Mouse (Mus musculus): ENCODE data around the gene Mreg.
"Not testable (repeated sequence)": the region's sequence is repeated elsewhere in the genome, so short reads cannot be mapped to it uniquely, and the experiment has no call there.

The Mreg gene

DNA sequence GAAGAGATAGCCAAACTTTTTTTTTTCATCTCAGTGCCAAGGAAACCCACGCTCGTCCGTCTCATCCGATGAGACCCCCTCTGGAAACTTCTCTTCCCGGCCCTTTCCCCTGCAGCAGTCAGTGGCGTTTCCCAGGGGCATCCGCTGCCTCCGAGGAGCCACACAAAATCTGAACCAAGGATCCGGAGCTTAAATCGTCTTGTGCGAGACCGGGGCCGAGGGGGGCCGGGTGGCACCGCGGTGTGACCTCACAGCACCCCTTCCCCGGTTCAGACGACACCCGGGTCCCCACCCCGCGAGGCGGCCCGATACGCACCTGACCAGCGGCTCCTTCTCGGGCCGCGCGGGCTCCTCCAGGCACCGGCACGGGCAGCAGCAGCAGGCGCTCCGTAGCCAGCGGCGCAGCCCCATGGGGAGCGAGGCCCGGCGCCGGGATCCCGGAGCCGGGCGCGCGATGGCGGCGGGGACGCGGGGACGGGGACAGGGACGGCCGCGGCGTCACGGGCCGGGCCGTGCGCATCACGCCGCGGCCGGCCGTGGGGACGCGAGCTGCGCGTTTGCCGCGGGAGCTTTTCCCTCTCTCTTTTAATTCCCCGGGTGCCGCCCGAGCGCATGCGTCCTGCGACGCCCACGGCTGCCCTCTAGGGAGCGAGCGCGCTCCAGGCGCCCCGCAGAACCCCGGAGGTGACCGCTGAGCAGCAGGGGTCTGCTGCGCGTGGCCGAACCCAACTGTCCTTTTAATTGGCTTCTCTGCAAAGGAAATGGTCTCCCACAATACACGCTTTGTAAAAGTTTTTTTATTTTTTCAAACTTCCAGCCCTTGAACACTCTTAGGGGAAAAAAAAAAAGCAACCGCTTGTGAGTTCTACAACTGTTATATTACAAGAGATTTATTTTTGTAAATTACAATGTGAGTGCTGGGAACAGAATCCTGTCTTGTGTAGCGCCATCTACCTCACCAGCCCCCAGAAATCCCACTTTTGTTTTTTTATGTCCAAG, at the start of gene Mreg:
Mreg (minus strand) TSS at position 607 of the 999 bp plus-strand sequence.
- DNase-seq (ENCODE audit: low read depth, low spot score): peak; percentile 58

DNA sequence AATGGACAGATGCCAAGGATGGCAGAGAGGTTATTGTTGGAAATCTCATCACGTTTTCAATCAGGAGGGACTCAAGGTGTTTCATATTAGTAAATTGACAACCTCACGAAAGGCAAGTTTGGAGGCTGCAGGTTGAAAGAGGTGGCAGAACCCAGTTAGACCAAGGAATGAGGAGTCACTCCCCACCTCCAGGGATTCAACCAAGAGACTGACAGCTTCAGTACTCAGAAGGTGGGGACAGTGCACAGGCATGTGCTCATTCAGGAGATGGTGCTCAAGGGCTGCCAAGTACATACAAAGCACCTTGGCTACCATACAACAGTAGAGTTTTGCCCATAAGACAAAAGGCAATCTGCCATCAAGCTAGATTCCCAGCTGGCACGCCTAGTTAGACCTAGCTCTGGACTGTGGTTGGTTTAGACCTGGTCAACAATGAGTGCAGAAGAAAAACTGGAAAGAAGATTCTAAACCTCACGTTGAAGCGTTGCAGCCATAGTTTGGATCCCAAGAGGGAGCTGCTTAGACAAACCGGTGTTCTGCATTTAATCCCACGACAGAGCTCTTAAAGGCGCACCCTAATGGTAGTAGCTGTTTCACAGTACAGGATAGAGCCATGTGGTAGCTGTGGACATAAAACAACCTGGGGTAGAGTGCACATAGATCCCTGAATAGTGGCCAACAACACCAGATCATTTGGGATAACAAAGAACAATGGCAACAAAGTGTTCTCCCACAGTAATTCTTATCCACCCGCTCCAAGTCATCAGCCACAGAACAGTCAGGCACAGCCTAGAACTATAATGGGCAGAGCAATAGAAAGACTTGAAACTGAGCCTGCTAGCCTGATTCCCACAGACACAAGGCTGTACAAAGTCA, 44.5 kb upstream of the Mreg start:
- no peak for DNase-seq (ENCODE audit: low read depth, low spot score)

DNA sequence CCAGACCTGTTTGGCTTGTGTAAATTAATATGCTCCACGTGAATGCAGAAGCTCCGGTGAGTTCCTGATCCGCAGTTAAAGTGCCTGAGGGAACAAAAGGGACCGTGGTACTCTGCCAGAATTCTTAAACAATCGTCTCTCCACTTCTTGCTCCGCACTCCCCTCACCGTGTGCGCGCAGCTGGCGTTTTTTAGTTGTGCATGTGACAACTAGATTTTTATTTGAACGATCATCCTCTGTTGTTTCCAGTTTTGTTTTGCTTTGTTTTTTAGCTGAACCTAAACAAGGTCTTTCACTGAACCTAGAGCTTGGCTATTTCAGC, 43.7 kb upstream of the Mreg start:
- DNase-seq (ENCODE audit: low read depth, low spot score): no peak

DNA sequence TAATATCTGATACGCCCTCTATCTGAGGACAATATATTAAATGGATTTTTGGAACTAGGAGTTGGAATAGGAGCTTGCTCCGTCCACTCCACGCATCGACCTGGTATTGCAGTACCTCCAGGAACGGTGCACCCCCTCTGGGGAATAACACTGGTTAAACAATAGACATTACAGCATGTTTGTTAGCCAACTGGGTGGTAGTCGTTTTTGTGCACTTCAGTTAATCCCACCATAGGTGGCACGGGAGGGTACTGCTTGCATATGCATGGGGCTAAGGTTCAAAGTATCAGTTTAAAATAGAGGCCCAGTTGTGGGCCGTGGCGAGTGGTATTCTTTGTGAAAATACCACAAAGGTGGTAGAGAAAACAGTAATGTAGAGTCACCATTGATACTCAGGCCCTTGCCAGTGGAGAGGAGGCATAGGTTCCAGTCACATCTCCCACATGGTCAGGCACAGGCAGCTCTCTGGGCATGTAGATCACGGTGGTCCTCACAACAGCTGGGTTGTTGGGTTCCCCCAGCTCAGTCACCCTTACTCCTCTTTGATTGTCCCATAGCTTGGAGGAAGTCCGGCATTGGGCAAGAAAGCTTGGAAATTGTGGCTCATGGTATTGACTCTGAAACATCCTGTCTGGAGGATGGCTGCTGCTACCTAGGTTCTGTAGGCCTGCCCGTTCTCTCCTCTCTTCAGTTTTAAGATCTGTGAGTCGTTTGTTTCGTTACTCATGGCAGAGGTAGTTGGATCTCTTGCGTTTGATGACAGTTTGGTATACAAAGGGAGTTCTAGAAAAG, 43.2 kb upstream of the Mreg start:
- DNase-seq (ENCODE audit: low read depth, low spot score): peak; percentile 70

DNA sequence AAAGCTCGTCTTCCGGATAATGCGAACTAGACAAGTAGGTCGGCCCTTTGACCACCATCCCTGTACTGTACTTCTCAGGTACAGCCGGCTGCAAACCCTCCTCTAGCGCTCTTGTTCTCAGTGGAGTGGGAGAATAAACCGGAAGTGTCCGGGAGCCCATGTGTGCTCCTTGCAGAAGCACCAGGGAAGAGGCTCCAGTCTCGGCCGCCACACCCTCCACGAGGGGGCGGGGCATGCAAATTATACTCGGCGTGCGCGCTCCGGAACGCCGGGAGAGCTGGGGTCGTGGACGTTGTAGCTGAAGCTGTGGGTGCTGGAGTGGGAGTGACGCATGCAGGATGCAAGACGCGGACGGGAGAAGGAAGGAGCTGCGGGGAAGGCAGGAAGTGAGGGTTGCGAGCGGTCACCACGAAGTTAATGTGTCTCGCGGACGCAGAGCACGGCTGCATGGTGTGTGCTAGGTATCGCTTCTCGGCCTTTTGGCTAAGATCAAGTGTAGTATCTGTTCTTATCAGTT, 42.5 kb upstream of the Mreg start:
- DNase-seq (ENCODE audit: low read depth, low spot score): peak; percentile 91

DNA sequence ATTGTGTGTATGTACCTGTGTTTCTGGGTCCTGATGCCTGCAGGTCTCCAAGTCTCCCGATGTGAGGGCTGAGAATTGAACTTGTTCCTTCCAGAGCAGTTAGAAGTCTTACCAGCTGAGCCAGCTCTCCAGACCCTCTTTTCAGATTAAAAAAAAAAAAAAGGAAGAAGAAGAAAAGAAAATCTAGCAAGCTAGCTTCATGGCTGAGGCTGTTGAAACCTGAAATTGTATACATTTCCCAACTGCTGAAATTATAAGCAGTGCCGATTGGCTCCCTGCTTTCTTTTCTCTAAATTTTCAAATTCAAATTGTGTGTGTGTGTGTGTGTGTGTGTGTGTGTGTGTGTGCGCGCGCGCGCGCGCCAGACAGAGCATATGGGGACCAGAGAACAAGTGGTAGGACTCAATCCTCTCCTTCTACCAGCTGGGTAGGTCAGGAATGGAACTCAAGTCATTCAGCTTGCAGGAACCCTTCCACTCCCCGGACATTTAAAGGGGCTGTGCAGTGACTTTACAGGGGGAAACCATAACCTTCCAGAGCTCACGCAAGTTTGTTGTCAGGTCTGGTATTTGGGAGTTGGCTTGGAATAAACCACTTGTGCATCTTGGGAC, 41.9 kb upstream of the Mreg start:
- peak; percentile 35 for DNase-seq (ENCODE audit: low read depth, low spot score)

DNA sequence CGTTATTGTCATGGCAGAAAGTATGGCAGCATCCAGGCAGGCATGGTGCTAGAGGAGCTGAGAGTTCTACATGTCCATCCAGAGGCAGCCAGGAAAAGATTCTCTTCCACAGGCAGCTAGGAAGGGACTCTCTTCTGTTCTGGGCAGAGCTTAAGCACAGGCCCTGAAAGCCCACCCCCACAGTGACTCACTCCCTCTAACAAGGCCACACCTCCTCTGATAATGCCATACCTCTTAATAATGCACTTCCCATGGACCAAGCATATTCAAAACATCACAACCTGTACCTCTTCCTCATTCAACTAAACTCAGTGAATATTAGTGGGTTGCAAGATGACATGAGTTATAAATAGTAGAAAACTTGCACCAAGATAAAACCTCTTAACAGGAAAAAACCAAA, 39.7 kb upstream of the Mreg start:
- DNase-seq (ENCODE audit: low read depth, low spot score): no peak

DNA sequence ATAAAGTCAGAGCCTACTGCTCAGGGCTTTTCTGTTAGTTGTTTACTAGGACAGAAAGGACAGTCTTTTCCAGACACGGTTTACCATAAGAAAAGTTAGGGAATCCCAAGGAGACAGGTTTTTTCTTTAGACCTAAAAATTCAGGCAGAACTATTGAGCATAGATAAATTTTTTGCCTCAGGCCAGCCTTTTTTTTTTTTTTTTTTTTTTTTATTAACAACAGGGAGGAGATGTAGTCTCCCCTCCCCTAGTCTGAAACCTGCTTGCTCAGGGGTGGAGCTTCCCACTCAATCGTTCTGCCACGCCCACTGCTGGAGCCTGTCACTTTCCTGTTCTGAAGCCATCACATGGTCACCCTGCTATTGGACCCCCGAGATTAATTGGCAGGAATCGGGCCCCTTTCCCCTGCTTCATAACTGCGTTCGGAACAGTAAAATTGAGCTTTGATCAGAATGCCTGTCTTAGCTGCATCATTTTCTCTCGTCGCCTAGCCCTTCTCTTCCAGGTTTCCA, 36.2 kb upstream of the Mreg start:
- not testable (repeated sequence) for DNase-seq (ENCODE audit: low read depth, low spot score)

DNA sequence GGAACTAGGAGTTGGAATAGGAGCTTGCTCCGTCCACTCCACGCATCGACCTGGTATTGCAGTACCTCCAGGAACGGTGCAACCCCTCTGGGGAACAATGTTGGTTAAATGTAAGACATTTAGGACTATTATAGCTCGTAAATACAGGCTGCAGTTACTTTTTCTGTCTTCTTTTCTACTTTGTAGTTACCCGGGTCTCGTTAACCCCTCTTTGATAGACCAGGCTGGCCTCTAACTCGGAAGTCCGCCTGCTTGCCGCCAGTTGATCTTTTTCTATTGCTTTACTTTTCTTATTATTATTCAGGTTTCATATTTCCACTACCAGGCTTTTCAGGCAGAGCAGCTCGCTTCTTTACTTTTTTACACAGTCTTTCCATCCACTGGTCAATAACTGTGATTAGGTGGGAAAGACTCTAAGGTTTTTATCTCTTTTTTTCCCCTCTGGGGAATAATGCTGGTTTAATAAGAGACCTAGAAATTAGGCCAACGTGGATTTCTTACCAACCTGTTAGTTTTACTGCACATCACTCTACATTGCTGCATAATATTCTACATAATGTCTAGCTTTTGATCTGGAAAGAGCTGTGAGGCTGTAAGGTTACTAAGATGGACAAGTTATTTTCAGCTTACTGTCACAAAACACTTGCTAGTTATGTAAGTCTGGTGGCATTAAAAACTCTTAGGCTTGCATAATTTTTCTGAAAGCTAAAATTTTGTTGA, 32.4 kb upstream of the Mreg start:
- peak; percentile 70 for DNase-seq (ENCODE audit: low read depth, low spot score)

DNA sequence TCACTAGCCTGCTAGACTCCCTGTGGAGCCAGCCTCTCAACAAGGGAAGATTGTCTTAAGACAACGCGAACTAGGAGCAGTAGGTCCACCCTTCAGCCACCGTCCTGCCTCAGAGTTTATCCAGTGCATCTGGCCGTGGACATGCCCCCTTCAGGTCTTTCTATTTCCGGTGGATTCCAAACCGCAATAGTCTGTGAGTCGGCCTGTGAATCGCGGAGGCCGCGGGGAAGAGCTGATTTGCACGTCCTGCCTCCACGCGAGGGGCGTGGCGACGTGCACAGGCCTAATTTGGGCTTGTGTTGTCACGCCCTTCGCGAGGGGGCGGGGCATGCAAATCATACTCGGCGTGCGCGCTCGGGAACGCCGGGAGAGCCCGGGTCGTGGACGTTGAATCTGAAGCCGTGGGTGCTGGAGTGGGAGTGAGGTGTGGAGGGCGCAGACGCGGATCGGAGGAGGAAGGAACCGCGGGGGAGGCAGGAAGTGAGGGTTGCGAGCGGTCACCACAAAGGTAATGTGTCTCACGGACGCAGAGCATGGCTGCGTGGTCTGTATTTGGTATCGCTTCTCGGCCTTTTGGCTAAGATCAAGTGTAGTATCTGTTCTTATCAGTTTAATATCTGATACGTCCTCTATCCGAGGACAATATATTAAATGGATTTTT, 31.7 kb upstream of the Mreg start:
- peak; percentile 99 for DNase-seq (ENCODE audit: low read depth, low spot score)

DNA sequence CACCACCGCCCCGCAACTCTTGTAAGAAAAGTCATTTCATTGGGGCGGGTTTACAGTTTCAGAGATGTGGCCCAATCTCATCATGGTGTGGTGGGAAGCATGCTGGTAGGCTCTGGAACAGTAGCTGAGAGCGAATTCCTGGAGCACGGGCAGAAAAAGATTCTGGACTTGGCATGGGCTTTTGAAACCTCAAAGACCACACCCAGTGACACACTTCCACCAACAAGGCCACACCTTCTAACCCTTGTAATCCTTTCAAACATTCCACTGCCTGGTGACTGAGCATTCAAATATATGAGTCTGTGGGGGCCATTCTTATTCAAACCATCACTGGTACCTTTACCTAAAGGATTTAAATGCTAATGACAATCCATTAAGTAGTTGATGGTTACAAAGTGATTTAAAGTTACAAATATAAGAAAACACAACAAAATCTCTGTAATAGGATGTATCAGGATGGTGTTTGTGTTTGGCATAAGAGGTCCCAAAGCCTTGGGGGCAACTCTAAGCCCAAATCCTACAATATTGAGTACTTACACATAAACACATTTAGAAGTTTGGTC, 30.6 kb upstream of the Mreg start:
- DNase-seq (ENCODE audit: low read depth, low spot score): no peak

DNA sequence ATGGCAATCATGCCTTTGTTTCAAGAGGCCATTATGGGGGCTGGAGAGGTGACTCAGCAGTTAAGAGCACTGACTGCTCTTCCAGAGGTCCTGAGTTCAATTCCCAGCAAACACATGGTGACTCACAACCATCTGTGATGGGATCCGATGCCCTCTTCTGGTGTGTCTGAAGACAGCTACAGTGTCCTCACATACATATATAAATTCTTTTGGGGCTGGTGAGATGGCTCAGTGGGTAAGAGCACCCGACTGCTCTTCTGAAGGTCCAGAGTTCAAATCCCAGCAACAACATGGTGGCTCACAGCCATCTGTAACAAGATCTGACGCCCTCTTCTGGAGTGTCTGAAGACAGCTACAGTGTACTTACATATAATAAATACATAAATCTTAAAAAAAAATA, 27.0 kb upstream of the Mreg start:
- DNase-seq (ENCODE audit: low read depth, low spot score): not testable (repeated sequence)

DNA sequence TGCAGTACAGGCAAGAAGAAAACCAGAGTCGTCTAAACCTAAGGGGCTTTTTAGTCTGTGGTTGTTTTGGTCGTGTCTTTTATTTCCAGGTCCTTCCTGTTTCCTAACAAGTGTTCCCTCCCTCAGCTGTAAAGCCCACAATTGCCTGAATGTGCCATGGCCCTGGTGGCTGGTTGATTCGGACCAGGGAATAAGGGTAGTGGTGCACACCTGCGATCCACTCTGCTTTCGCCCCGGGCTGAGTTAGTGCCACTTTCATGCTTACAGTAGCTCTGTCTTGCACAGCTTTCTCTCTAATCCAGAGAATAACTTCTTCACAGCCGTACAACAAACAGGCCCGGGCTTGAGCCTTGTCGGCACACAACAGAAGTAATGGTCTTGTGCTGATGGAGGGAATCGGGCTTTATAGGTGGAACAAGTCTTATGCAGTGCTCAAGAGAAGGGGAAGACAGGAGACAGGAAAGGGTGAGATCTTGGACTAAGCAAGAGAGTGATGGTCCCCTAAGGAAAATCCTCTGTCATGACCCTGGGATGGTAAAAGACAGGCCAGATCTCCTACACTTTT, 26.0 kb upstream of the Mreg start:
- DNase-seq (ENCODE audit: low read depth, low spot score): no peak

DNA sequence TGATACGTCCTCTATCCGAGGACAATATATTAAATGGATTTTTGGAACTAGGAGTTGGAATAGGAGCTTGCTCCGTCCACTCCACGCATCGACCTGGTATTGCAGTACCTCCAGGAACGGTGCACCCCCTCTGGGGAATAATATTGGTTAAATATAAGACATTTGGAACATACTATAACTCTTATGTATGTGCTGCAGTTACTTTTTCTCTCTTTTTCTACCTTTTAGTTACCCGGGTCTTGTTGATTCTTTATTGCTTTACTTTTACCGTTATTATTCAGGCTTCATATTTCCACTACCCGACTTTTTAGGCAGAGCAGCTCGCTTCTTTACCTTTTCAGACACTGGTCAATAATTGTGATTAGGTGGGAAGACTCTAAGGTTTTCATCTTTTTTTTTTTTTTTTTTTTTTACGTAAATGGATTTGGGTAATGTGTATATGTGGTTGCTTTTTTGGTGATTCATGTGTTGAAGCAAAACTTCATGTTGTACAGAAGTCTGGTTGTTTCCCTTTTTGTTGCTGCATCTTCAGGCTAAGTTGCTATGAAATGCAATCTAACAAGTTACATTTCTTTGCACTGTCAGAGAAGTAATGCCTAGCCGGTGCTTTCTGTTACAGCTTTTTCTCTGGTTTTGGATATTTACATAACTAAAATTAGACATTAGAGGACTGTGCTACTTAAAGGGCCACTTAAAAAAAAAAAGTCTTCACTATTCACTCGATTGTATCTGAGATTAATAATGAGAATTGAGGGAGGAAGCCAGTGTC, 25.1 kb upstream of the Mreg start:
- no peak for DNase-seq (ENCODE audit: low read depth, low spot score)

DNA sequence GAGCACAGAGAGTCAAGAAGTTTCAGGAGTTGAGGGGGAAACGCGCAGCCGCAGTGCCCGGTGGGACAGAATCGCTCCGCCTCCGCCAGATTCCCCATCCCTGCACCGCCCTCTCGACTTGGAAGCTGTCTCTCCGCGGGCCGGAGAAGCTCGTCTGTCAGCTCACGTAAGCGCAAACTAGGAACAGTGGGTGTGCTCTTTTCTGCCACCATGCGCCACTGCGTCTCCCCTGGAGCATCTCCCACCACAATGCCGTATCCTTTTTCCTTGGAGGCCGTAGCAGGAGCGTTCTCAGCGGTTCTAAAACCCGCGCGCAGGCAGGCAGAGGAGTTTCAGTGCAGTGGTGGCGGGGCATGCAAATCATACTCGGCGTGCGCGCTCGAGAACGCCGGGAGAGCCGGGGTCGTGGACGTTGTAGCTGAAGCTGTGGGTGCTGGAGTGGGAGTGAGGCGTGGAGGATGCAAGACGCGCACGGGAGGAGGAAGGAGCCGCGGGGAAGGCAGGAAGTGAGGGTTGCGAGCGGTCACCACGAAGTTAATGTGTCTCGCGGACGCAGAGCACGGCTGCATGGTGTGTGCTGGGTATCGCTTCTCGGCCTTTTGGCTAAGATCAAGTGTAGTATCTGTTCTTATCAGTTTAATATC, 24.4 kb upstream of the Mreg start:
- DNase-seq (ENCODE audit: low read depth, low spot score): peak; percentile 59

DNA sequence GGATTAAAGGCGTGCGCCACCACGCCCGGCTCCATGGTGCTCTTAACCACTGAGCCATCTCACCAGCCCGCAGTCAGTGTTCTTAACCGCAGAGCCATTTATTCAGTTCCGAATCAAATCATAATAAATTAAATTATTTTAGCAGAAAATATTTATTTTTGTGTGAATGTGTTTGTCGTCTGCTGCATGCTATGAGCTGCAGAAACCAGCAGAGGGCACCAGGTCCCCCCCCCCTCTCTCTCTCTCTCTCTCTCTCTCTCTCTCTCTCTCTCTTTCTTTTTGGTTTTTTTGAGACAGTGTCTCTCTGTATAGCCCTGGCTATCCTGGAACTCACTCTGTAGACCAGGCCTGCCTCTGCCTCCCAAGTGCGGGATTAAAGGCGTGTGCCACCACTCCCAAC, 20.5 kb upstream of the Mreg start:
- DNase-seq (ENCODE audit: low read depth, low spot score): peak; percentile 34

DNA sequence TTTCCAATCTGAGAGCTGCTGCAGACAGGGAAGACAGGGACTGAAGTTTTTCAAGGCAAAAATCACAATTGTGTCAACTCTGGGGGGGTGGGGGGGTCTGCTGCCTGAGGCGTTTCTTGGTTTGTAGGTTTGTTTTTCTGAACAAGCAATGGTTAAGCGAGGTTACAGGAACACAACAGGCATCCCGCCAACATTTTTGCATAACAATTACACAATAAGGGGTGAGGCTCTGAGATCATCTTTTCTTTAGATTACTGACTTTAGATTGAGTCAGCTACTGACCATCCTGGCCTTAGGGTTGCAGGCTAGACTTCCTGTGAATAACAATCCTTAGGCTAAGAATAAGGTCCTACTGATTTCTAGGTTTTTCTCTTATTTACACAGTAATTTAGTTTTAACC, 16.9 kb upstream of the Mreg start:
- DNase-seq (ENCODE audit: low read depth, low spot score): no peak

DNA sequence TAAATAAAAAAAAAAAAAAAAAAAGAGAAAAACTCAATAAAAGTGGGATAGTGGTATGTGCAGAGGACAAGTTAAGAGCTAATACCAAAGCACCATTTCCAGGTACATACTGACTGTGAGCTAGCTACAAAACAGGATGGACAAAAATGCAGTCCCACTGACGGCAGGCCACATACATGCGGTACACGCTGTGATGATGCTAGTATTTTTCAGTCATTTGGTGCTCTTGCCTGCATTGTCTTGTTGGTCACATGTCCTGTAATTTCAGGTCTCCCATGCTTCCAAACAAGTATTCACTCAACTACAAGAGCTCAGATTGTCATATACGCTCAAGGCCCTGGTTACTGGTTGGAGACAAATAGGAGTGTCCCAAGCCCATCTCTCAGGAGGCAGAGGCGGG, 15.4 kb upstream of the Mreg start:
- DNase-seq (ENCODE audit: low read depth, low spot score): no peak
